In the genomic region with DNA sequence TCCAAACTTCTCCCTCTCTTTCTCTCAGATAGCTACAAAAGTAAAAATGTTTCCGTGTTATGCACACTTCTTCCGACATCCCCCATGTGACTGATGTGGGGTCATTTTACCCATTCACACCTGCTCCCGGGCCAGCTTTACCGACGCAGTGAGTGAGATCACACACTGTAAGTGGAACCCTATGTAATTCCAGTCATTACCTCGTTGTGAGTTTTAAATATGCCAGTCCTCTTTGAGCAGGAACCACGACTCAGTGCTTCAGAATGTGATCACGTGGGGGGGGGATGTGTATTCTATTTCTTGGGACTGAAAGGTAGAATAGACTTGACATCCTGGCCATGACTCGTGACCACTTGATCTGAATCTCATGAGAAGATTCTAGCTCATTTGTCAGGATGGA, we compare ENCODE assay signal across 15 mouse cellular contexts.
"Had no signal": no experiment of that assay in that cellular context is flagged by ENCODE, and none has a peak within 500 bp of the region (broad histone marks: within the 10 kb centered on the region; RNA-seq: fewer than 3 reads in every experiment).

No protein-coding gene starts in this region.

- H3K4me1 ChIP-seq: liver, embryonic 13.5 days; lung, embryonic 15.5 days; midbrain, embryonic 15.5 days had no signal

- DNase-seq: kidney, postnatal 10 days; liver; liver, embryonic 13.5 days; liver, postnatal 0 days; lung, postnatal 14 days; right cerebral cortex, postnatal 4 days; spleen, adult 18-20 months; thymus, adult 18-20 months; thymus, postnatal 14 days had no signal

- H3K9me3 ChIP-seq: liver, embryonic 13.5 days; lung, embryonic 15.5 days; megakaryocyte, embryonic 14.5 days; midbrain, embryonic 15.5 days had no signal

- H3K27me3 ChIP-seq: lung, embryonic 15.5 days; megakaryocyte, embryonic 14.5 days; midbrain, embryonic 15.5 days had no signal

- ATAC-seq: liver, postnatal 0 days; midbrain, embryonic 15.5 days had no signal

- H3K36me3 ChIP-seq: liver, embryonic 13.5 days; lung, embryonic 15.5 days; midbrain, embryonic 15.5 days had no signal

- H3K9ac ChIP-seq: liver, embryonic 13.5 days; liver, postnatal 0 days; lung, embryonic 15.5 days; midbrain, embryonic 15.5 days had no signal

- H3K4me2 ChIP-seq: liver, embryonic 13.5 days; lung, embryonic 15.5 days; midbrain, embryonic 11.5 days; midbrain, embryonic 15.5 days had no signal

- H3K27ac ChIP-seq: left cerebral cortex, adult 2 months; liver, embryonic 13.5 days; lung, embryonic 15.5 days; macrophage; midbrain, embryonic 15.5 days had no signal

- H3K4me3 ChIP-seq: left cerebral cortex, adult 2 months; liver, embryonic 13.5 days; lung, embryonic 15.5 days; megakaryocyte, embryonic 14.5 days; midbrain, embryonic 15.5 days had no signal
